Mouse (Mus musculus) hindbrain, embryonic 10.5 days (tissue): Measurements from ENCODE around the gene Gm11444. TPM values are rescaled to one million over a fixed set of nuclear protein-coding genes. Genes with fewer than 3 reads are reported as not detected.

Experiments
- DNase-seq: peaks from one replicate; pipeline ENCODE4 v3.0.0-alpha.2; 2017; ENCODE audit warnings: low spot score
- H3K27ac ChIP-seq: fragments of 300-500 bp; sonication (generic); 2 replicates; pipeline ENCODE4 v1.5.1; 2016; ENCODE audit warnings: mild to moderate bottlenecking, moderate library complexity
- H3K27me3 ChIP-seq: fragments of 300-500 bp; sonication (generic); 2 replicates; pipeline ENCODE4 v1.6.1; 2016; ENCODE audit warnings: mild to moderate bottlenecking; ENCODE audit not compliant: poor library complexity, insufficient read depth, severe bottlenecking
- H3K36me3 ChIP-seq: fragments of 300-500 bp; sonication (generic); 2 replicates; pipeline ENCODE4 v1.6.1; 2016; ENCODE audit warnings: mild to moderate bottlenecking, moderate library complexity
- H3K4me1 ChIP-seq: fragments of 300-500 bp; sonication (generic); replicated peaks from 2 replicates; pipeline ENCODE4 v1.6.1; 2016; ENCODE audit warnings: mild to moderate bottlenecking
- H3K4me3 ChIP-seq: fragments of 300-500 bp; sonication (generic); 2 replicates; pipeline ENCODE4 v1.5.1; 2016; ENCODE audit warnings: mild to moderate bottlenecking, moderate library complexity
- H3K9me3 ChIP-seq: fragments of 300-500 bp; sonication (generic); 2 replicates; pipeline ENCODE4 v1.6.1; 2016; ENCODE audit warnings: mild to moderate bottlenecking, moderate library complexity
- WGBS: fragments of 180-500 bp; shearing (Covaris S2); methylation state at CpG from one replicate; pipeline ENCODE4 v1.1.7; 2016; 5-methylcytosine and 5-hydroxymethylcytosine counted together
- polyA plus RNA-seq: library from polyadenylated mRNA; unstranded; fragments of >200 nt; fragmentation: Nextera tagmentation; extraction: Ambion mirVana; gene quantifications from 2 replicates; pipeline ENCODE4 v1.2.1, GENCODE M21; 2016

Gm11444 gene
- polyA plus RNA-seq, result not detected in 2 replicates

GRCm38 (mm10) chr11:85850233-85850632 is at the start of gene Gm11444:
Gm11444 (minus strand) TSS chr11:85850333.
- WGBS, result 86% methylated on average over 6 of the region's 6 CpGs
- no peak within 1 kb of the TSS for H3K27ac ChIP-seq
- peaks cover 22% of the 10 kb centered on the region for H3K4me1 ChIP-seq
- no peaks in the 10 kb centered on the region for H3K9me3 ChIP-seq
- peaks cover 43% of the 10 kb centered on the region for H3K27me3 ChIP-seq
- 0 out of 2 replicates have a peak within 1 kb of the TSS, but pooled peaks have one; percentile 46 for H3K4me3 ChIP-seq
- H3K36me3 ChIP-seq, result no peaks in the 10 kb centered on the region
- DNase-seq, result no peak

GRCm38 (mm10) chr11:85896335-85896985 is 46.3 kb upstream of the Gm11444 start:
- Histone ChIP-seq H3K4me1 (peaks cover 19% of the 10 kb centered on the region), H3K4me3 (no peak overlapping the region), H3K36me3 (no peaks in the 10 kb centered on the region), H3K9me3 (no peaks in the 10 kb centered on the region), H3K27me3 (peaks cover 99% of the 10 kb centered on the region), H3K27ac (no peak overlapping the region)
- 24% methylated on average over 13 of the region's 13 CpGs for WGBS
- DNase-seq, result no peak

- DNase-seq, result peak; percentile 53
- no peaks in the 10 kb centered on the region for H3K9me3 ChIP-seq
- H3K27me3 ChIP-seq, result peaks cover 99% of the 10 kb centered on the region
- H3K27ac ChIP-seq, result no peak overlapping the region
- under 1% methylated on average over 43 of the region's 43 CpGs for WGBS
- peaks cover 33% of the 10 kb centered on the region for H3K4me1 ChIP-seq
- H3K36me3 ChIP-seq, result no peaks in the 10 kb centered on the region
- peak overlapping the region; percentile 43 for H3K4me3 ChIP-seq
Measured at GRCm38 (mm10) chr11:85894731-85895545, 44.8 kb upstream of the Gm11444 start.

- H3K36me3 ChIP-seq, result no peaks in the 10 kb centered on the region
- H3K9me3 ChIP-seq, result no peaks in the 10 kb centered on the region
- H3K27me3 ChIP-seq, result peaks cover 99% of the 10 kb centered on the region
- H3K4me1 ChIP-seq, result peaks cover 33% of the 10 kb centered on the region
- no peak for DNase-seq
- no peak overlapping the region for H3K27ac ChIP-seq
- no peak overlapping the region for H3K4me3 ChIP-seq
- WGBS, result 0% methylated on average over 3 of the region's 3 CpGs
Measured at GRCm38 (mm10) chr11:85894136-85894530, 44.0 kb upstream of the Gm11444 start.

GRCm38 (mm10) chr11:85893400-85894135 is 43.4 kb upstream of the Gm11444 start:
- WGBS, result under 1% methylated on average over 13 of the region's 13 CpGs
- H3K4me1 ChIP-seq, result peaks cover 36% of the 10 kb centered on the region
- H3K36me3 ChIP-seq, result no peaks in the 10 kb centered on the region
- DNase-seq, result peak; percentile 26
- no peak overlapping the region for H3K4me3 ChIP-seq
- H3K9me3 ChIP-seq, result no peaks in the 10 kb centered on the region
- H3K27ac ChIP-seq, result no peak overlapping the region
- H3K27me3 ChIP-seq, result peaks cover 100% of the 10 kb centered on the region

DNA sequence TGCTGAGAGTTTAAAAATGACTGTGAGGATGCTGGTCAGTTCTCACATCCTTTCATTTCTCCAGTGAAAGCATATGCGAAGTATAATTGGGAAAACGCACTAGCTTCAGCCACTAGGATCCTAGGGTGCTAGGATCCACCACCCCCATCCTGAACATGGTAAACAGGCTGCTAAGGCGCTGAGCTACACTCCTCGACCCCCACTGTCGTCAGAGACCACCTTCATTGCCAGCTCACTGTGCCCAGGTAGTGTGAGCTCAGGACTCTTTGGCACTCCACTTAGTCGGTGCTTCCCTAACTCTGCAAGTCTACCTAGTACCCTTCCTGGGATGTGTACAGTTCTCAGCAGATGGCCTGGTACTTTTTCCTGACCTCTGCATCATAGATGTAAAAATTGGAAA is 42.6 kb upstream of the Gm11444 start:
- peaks cover 100% of the 10 kb centered on the region for H3K27me3 ChIP-seq
- peaks cover 41% of the 10 kb centered on the region for H3K4me1 ChIP-seq
- WGBS, result 2% methylated on average over 6 of the region's 6 CpGs
- no peak overlapping the region for H3K27ac ChIP-seq
- H3K4me3 ChIP-seq, result no peak overlapping the region
- no peaks in the 10 kb centered on the region for H3K9me3 ChIP-seq
- DNase-seq, result peak; percentile 14
- H3K36me3 ChIP-seq, result no peaks in the 10 kb centered on the region

DNA sequence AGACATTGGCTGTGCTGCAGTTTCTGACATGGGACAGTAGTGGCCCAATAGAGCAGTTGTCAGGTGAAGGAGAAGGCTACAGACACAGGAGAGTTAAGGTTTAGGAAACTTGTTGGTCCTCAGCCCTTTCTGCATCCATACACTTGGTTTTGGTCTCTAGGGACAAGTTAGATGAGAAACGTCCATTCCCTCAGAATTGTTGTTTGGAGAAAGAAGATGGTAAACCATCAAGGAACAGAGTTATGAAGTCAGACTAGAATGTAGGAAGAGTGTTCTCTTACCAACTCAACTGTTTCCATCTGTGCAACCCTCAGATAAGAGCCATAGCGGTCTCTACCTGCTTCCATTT is 41.5 kb upstream of the Gm11444 start:
- peaks cover 100% of the 10 kb centered on the region for H3K27me3 ChIP-seq
- peaks cover 41% of the 10 kb centered on the region for H3K4me1 ChIP-seq
- H3K4me3 ChIP-seq, result no peak overlapping the region
- no peak overlapping the region for H3K27ac ChIP-seq
- WGBS, result 8% methylated on average over 2 of the region's 2 CpGs
- H3K36me3 ChIP-seq, result no peaks in the 10 kb centered on the region
- DNase-seq, result no peak
- no peaks in the 10 kb centered on the region for H3K9me3 ChIP-seq

DNA sequence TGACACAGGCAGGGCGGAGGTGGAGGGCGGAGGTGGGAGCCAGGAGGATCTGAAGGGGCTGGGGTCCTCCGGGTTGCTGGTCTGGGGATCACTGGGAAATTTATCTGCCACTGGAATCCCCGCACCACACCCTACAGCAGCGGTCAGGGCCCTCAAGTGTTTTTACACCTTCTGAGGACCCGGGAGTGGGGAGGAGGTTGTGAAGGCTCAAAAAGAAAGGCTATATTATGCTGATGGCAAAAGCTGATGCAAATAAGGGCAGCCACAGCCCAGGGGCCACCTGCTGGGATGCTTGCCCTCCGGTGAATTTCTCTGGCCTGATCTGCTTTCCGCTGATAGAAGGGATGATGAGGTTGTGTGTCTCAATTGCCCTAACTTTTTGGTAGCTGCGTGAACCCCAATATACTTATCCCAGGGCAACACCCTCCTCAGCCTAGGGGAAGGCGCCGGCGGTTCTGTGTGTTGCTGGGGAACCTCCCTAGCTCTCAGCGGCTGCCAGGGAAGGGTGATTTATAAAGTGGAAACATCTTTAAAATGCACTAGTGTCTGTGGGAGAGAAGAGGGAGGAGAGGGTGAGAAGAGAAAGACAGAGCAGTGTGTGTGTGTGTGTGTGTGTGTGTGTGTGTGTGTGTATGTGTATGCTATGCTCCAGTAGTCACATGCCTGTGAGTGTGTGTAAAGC is 41.0 kb upstream of the Gm11444 start:
- WGBS, result 2% methylated on average over 13 of the region's 13 CpGs
- 0 out of 2 replicates have a peak overlapping the region, but pooled peaks have one; percentile 13 for H3K4me3 ChIP-seq
- peaks cover 43% of the 10 kb centered on the region for H3K4me1 ChIP-seq
- no peaks in the 10 kb centered on the region for H3K36me3 ChIP-seq
- no peak overlapping the region for H3K27ac ChIP-seq
- peak; percentile 46 for DNase-seq
- peaks cover 100% of the 10 kb centered on the region for H3K27me3 ChIP-seq
- H3K9me3 ChIP-seq, result no peaks in the 10 kb centered on the region

DNA sequence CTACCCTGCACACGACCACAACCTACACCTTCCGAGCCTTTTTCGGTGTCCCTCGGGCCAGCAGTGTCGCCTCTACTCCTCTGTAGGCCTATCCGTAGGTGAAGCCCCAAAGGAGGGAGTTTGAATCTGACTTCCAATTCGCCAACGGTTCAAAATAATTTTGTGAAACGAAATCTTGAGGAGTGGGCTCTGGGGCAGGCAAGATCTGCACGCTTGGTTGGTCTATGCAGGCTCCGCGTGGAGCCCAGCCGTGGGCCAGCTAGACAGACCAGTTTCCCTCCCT is 40.4 kb upstream of the Gm11444 start:
- Histone ChIP-seq H3K4me1 (peaks cover 45% of the 10 kb centered on the region), H3K4me3 (0 out of 2 replicates have a peak overlapping the region, but pooled peaks have one; percentile 13), H3K27ac (no peak overlapping the region), H3K9me3 (no peaks in the 10 kb centered on the region), H3K27me3 (peaks cover 100% of the 10 kb centered on the region), H3K36me3 (no peaks in the 10 kb centered on the region)
- peak; percentile 55 for DNase-seq
- under 1% methylated on average over 13 of the region's 13 CpGs for WGBS

DNA sequence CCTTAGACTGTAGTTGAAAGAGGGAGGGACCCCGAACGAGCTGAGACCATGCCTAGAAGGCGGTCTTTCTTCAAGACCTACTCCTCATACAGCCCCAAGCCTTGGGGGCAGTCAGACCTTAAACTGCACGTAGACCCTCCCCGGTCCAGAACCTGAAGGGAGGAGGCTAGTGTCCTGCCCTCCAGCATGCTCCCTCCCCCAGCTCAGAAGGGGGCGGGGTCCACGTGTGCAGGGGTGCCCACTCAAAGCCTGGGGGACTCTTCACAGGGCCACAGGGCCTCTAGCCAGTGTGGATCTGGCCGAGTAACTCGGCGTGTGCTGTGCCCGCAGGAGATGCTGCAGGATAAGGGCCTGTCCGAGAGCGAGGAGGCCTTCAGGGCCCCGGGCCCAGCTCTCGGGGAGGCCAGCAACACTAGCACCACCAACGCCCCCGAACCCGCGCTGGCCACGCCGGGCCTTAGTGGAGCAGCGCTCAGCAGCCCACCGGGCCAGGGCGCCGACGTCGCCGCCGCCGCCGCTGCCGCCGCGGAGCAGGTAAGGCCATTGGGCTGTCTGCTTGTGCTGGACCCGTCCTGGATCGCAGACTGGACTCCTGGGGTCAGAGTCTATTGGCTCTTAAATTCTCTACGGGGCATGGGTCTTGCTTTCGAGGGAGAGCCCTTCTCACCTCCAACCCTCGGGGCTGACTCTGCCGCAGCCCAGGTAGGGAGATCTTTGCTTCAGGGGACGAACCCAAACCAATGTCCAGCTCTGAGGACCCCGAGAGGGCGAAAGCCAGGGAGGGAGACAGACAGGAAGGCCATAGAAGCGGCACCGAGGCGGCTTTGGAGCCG is 39.8 kb upstream of the Gm11444 start:
- WGBS, result under 1% methylated on average over 47 of the region's 47 CpGs
- no peak overlapping the region for H3K27ac ChIP-seq
- H3K4me1 ChIP-seq, result peaks cover 40% of the 10 kb centered on the region
- DNase-seq, result peak; percentile 51
- no peaks in the 10 kb centered on the region for H3K36me3 ChIP-seq
- H3K27me3 ChIP-seq, result peaks cover 100% of the 10 kb centered on the region
- H3K9me3 ChIP-seq, result no peaks in the 10 kb centered on the region
- no peak overlapping the region; the same call in 1 of the 2 replicates for H3K4me3 ChIP-seq

DNA sequence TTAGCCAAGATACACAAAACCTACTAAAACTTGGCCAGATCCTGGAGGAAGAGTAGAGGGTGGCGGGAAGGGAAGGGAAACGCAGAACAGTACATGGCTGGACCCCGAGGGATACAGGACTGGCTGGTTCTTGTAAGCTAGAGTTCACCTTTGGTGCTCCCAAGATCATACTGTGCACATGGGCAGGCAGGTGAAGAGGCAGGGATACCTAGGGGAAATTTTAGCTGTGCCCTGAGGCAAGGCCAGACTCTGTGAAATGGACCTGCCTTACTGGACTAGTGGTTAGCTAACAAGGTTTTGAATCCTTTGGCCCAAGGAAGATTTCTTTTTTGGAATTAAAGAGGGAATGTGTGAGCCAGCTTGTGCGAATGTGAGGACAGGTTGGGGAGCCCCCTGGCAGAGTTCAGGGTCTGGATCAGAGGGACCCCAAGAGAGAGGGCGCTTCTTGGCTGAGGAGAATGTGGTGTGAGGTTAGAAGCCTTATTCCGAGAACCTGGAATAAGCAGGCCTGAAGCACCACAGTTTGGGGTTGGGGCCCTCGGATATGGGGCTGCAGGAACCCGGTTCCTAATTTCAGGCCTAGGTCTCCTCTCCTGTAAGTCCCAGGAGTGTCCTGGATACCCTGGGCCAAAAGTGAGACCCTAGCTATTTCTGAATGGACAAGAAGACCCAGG is 39.1 kb upstream of the Gm11444 start:
- H3K27ac ChIP-seq, result no peak overlapping the region
- WGBS, result 9% methylated on average over 8 of the region's 8 CpGs
- peak; percentile 42 for DNase-seq

More for the DNA sequence above, 39.1 kb upstream of the Gm11444 start:
- Histone ChIP-seq H3K27me3 (peaks cover 100% of the 10 kb centered on the region), H3K9me3 (no peaks in the 10 kb centered on the region), H3K36me3 (no peaks in the 10 kb centered on the region), H3K4me3 (no peak overlapping the region), H3K4me1 (peaks cover 35% of the 10 kb centered on the region)
